Mouse (Mus musculus): ENCODE results near the gene Catspere2. TPM values are rescaled to one million over a fixed set of nuclear protein-coding genes. Genes with fewer than 3 reads are reported as not detected.
"Not testable (repeated sequence)": the region's sequence is repeated elsewhere in the genome, so short reads cannot be mapped to it uniquely, and the experiment has no call there.

The Catspere2 gene
- 0.31 and 0.36 TPM in 2 replicates for polyA plus RNA-seq (2015; fragmentation: Nextera tagmentation; extraction: Ambion mirVana)

GRCm38 (mm10) chr1:177983024-177983450 lies at the start of gene Catspere2:
Gene Catspere2 (plus strand): TSS chr1:177983423.
- Histone ChIP-seq H3K4me2 (replicated peaks; ENCODE audit: low read depth) (peak within 1 kb of the TSS; percentile 58), H3K4me3 (ENCODE audit: low read depth, low read length) (peak within 1 kb of the TSS; percentile 54), H3K9ac (ENCODE audit: low read length) (peak within 1 kb of the TSS; percentile 52)
- DNase-seq (ENCODE audit: low spot score), result peak; percentile 95
- H3K27me3 ChIP-seq (ENCODE audit: control insufficient read depth, insufficient read depth, low read length); H3K27ac ChIP-seq (replicated peaks); H3K36me3 ChIP-seq (ENCODE audit: control insufficient read depth, insufficient read depth, low read length); H3K9me3 ChIP-seq (ENCODE audit: control insufficient read depth, low read length); H3K4me1 ChIP-seq (replicated peaks; ENCODE audit: control insufficient read depth, insufficient read depth): not testable (repeated sequence)
- peak; percentile 37 for TF ChIP-seq CTCF (IDR thresholded peaks at IDR 0.05; ENCODE audit: low read depth)
- ATAC-seq (ENCODE audit: low FRiP score, low TSS enrichment), result peak; percentile 99
- under 1% methylated on average over 19 of the region's 21 CpGs for WGBS

- H3K27ac ChIP-seq (replicated peaks); H3K36me3 ChIP-seq (ENCODE audit: control insufficient read depth, insufficient read depth, low read length); DNase-seq (ENCODE audit: low spot score); H3K4me3 ChIP-seq (ENCODE audit: low read depth, low read length); H3K9ac ChIP-seq (ENCODE audit: low read length); H3K4me2 ChIP-seq (replicated peaks; ENCODE audit: low read depth); H3K4me1 ChIP-seq (replicated peaks; ENCODE audit: control insufficient read depth, insufficient read depth); H3K27me3 ChIP-seq (ENCODE audit: control insufficient read depth, insufficient read depth, low read length); H3K9me3 ChIP-seq (ENCODE audit: control insufficient read depth, low read length): not testable (repeated sequence)
- 6% methylated on average over 3 of the region's 4 CpGs for WGBS
- TF ChIP-seq CTCF (IDR thresholded peaks at IDR 0.05; ENCODE audit: low read depth), result peak; percentile 67
- ATAC-seq (ENCODE audit: low FRiP score, low TSS enrichment), result 0 out of 2 replicates have a peak, but pooled peaks have one; percentile 47
Observed at GRCm38 (mm10) chr1:177940422-177940977, 42.7 kb upstream of the Catspere2 start.

- no peaks in the 10 kb centered on the region for H3K9me3 ChIP-seq (ENCODE audit: control insufficient read depth, low read length)
- H3K9ac ChIP-seq (ENCODE audit: low read length), result no peak overlapping the region
- H3K27me3 ChIP-seq (ENCODE audit: control insufficient read depth, insufficient read depth, low read length), result no peaks in the 10 kb centered on the region
- no peak overlapping the region for H3K4me3 ChIP-seq (ENCODE audit: low read depth, low read length)
- TF ChIP-seq EP300 (optimal IDR thresholded peaks at IDR 0.05) (no peak), CTCF (IDR thresholded peaks at IDR 0.05; ENCODE audit: low read depth) (no peak)
- H3K36me3 ChIP-seq (ENCODE audit: control insufficient read depth, insufficient read depth, low read length), result no peaks in the 10 kb centered on the region
- H3K4me1 ChIP-seq (replicated peaks; ENCODE audit: control insufficient read depth, insufficient read depth), result 0 out of 2 replicates have a peak, but pooled peaks cover 2% of the 10 kb centered on the region
- ATAC-seq (ENCODE audit: low FRiP score, low TSS enrichment) (no peak), DNase-seq (ENCODE audit: low spot score) (no peak)
- no peak overlapping the region for H3K4me2 ChIP-seq (replicated peaks; ENCODE audit: low read depth)
- WGBS, result 69% methylated on average over 1 of the region's 1 CpGs
- no peak overlapping the region for H3K27ac ChIP-seq (replicated peaks)
Observed at GRCm38 (mm10) chr1:177981276-177981675, 1.9 kb upstream of the Catspere2 start.

GRCm38 (mm10) chr1:177983582-177983981 lies 359 bp downstream of the Catspere2 start:
- H3K36me3 ChIP-seq (ENCODE audit: control insufficient read depth, insufficient read depth, low read length); H3K27me3 ChIP-seq (ENCODE audit: control insufficient read depth, insufficient read depth, low read length); DNase-seq (ENCODE audit: low spot score); H3K27ac ChIP-seq (replicated peaks); H3K9me3 ChIP-seq (ENCODE audit: control insufficient read depth, low read length); H3K4me1 ChIP-seq (replicated peaks; ENCODE audit: control insufficient read depth, insufficient read depth): not testable (repeated sequence)
- H3K9ac ChIP-seq (ENCODE audit: low read length), result peak overlapping the region; percentile 52
- H3K4me2 ChIP-seq (replicated peaks; ENCODE audit: low read depth), result peak overlapping the region; percentile 58
- WGBS, result 0% methylated on average over 23 of the region's 41 CpGs
- peak; percentile 11 for ATAC-seq (ENCODE audit: low FRiP score, low TSS enrichment)
- H3K4me3 ChIP-seq (ENCODE audit: low read depth, low read length), result peak overlapping the region; percentile 54

- Histone ChIP-seq H3K9ac (ENCODE audit: low read length) (no peak overlapping the region), H3K27me3 (ENCODE audit: control insufficient read depth, insufficient read depth, low read length) (no peaks in the 10 kb centered on the region), H3K27ac (replicated peaks) (no peak overlapping the region), H3K9me3 (ENCODE audit: control insufficient read depth, low read length) (no peaks in the 10 kb centered on the region), H3K36me3 (ENCODE audit: control insufficient read depth, insufficient read depth, low read length) (no peaks in the 10 kb centered on the region), H3K4me1 (replicated peaks; ENCODE audit: control insufficient read depth, insufficient read depth) (0 out of 2 replicates have a peak, but pooled peaks cover 2% of the 10 kb centered on the region), H3K4me2 (replicated peaks; ENCODE audit: low read depth) (peak overlapping the region; percentile 23; the same call in 1 of the 2 replicates), H3K4me3 (ENCODE audit: low read depth, low read length) (no peak overlapping the region)
- ATAC-seq (ENCODE audit: low FRiP score, low TSS enrichment) (no peak), DNase-seq (ENCODE audit: low spot score) (peak; percentile 15)
- 46% methylated on average over 9 of the region's 9 CpGs for WGBS
- TF ChIP-seq EP300 (optimal IDR thresholded peaks at IDR 0.05) (no peak), CTCF (IDR thresholded peaks at IDR 0.05; ENCODE audit: low read depth) (no peak)
Observed at GRCm38 (mm10) chr1:177984206-177984605, 983 bp downstream of the Catspere2 start.

- not testable (repeated sequence) for H3K4me2 ChIP-seq (replicated peaks; ENCODE audit: low read depth); ATAC-seq (ENCODE audit: low FRiP score, low TSS enrichment); H3K9me3 ChIP-seq (ENCODE audit: control insufficient read depth, low read length); H3K36me3 ChIP-seq (ENCODE audit: control insufficient read depth, insufficient read depth, low read length); H3K27ac ChIP-seq (replicated peaks); H3K4me3 ChIP-seq (ENCODE audit: low read depth, low read length); H3K4me1 ChIP-seq (replicated peaks; ENCODE audit: control insufficient read depth, insufficient read depth); H3K27me3 ChIP-seq (ENCODE audit: control insufficient read depth, insufficient read depth, low read length); H3K9ac ChIP-seq (ENCODE audit: low read length); DNase-seq (ENCODE audit: low spot score)
- WGBS, result 80% methylated on average over 1 of the region's 1 CpGs
Observed at GRCm38 (mm10) chr1:177987476-177987875, 4.3 kb downstream of the Catspere2 start.

Measured in stomach, postnatal 0 days (tissue).